Mouse (Mus musculus): Measurements from ENCODE around the gene Fuz. TPM values are rescaled to one million over a fixed set of nuclear protein-coding genes. Genes with fewer than 3 reads are reported as not detected.

The Fuz gene
- polyA plus RNA-seq, 1 experiment from 2014 or later = 24.7 TPM

DNA sequence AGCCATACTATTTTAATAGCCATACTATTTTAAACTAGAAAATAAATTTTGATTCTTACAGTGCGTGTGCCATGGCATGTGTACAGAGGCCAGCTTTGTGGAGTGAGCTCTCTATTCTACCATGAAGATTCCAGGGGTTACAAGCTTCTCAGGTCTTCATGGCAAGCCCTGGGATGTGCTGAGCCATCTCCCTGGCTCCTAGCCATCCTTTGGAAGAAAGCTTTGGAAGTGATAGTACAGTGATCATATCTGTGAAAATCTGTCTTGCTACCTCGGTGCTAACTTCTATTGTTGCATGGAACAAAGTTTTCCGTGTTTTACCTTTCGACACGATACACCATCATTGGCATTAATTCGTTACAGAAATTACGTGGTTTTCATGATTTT is 680 bp upstream of the Fuz start:
- ATAC-seq = no peak
- Histone ChIP-seq H3K36me3 (ENCODE audit: poor library complexity, severe bottlenecking) (peaks cover 26% of the 10 kb centered on the region), H3K4me1 (peaks cover 65% of the 10 kb centered on the region), H3K4me3 (peak overlapping the region; percentile 62), H3K4me2 (peak overlapping the region; percentile 78), H3K9ac (peak overlapping the region; percentile 52), H3K27ac (peak overlapping the region; percentile 95), H3K27me3 (no peaks in the 10 kb centered on the region), H3K9me3 (replicated peaks) (no peaks in the 10 kb centered on the region)
- WGBS = 14% methylated on average over 7 of the region's 7 CpGs

DNA sequence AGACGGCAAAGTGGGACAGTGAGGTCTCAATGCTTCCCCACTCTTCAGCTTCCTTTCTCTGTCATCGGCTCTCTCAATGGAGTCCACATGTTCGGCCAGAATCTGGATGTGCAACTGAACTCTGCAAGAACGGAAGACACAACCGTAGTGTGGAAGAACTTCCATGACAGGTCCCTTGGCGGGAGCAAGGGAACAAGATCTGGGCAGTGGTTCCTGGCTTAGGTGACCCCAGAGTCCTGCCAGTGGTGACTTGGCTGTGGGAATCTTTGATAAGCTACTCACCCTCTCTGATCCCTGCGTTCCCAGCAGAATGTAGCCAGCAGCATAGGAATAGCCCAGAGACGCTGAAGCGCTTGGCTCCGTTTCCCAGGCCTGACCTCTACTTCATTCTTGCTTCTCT is 620 bp downstream of the Fuz start:
- Histone ChIP-seq H3K36me3 (ENCODE audit: poor library complexity, severe bottlenecking) (peaks cover 32% of the 10 kb centered on the region), H3K27ac (peak overlapping the region; percentile 95), H3K27me3 (no peaks in the 10 kb centered on the region), H3K4me3 (peak overlapping the region; percentile 62), H3K4me1 (peaks cover 65% of the 10 kb centered on the region), H3K9ac (peak overlapping the region; percentile 78), H3K4me2 (peak overlapping the region; percentile 78), H3K9me3 (replicated peaks) (no peaks in the 10 kb centered on the region)
- 26% methylated on average over 10 of the region's 10 CpGs for WGBS
- no peak for ATAC-seq

DNA sequence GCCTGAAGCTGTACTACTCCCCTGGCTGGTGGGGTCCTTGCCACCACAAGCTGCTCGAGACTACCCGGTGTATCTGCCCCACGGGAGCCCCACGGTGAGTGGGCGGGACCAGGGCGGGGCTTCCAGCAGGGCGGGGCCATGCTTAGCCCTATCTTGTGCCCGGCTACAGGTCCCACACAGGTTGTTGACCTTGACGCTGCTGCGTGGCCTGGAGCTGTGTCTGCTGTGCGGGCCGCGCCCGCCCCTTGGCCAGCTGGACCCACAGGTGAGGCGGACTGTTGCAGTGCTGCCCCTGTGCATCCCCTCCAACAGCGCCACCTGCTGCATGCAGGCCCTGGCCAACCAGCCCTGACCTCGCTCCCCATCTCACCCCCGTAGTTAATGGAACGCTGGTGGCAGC is 2.7 kb downstream of the Fuz start:
- H3K4me2 ChIP-seq = no peak overlapping the region; the same call in 1 of the 2 replicates
- no peak for ATAC-seq
- peaks cover 53% of the 10 kb centered on the region for H3K36me3 ChIP-seq (ENCODE audit: poor library complexity, severe bottlenecking)
- 42% methylated on average over 19 of the region's 19 CpGs for WGBS
- H3K4me1 ChIP-seq = peaks cover 62% of the 10 kb centered on the region
- H3K9me3 ChIP-seq (replicated peaks) = no peaks in the 10 kb centered on the region
- no peak overlapping the region for H3K4me3 ChIP-seq
- peak overlapping the region; percentile 43; the same call in 1 of the 2 replicates for H3K9ac ChIP-seq
- no peaks in the 10 kb centered on the region for H3K27me3 ChIP-seq
- H3K27ac ChIP-seq = no peak overlapping the region

DNA sequence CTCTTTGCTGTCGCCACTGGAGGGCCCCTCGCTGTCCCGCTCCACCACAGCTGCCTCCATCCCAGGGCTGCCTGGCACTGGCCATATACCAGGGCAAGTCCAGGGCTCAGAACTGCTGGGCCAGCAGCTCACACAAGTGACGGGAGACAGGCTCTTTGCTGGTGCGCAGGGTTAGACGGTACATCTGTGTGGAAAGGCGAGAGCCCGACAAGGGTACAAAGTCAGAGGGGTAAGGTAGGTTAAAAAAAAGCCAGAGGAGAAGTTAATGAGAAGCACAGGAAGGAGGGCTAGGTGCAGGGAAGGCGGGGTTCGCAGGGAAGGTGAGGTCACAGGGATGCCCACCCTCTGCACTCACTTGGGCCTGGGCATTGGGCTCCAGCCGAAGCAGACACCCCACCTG is 4.8 kb downstream of the Fuz start:
- Histone ChIP-seq H3K4me3 (no peak overlapping the region), H3K27me3 (no peaks in the 10 kb centered on the region), H3K9me3 (replicated peaks) (no peaks in the 10 kb centered on the region), H3K27ac (peak overlapping the region; percentile 49; the same call in 1 of the 2 replicates), H3K4me1 (peaks cover 44% of the 10 kb centered on the region), H3K4me2 (peak overlapping the region; percentile 54; the same call in 1 of the 2 replicates), H3K36me3 (ENCODE audit: poor library complexity, severe bottlenecking) (peaks cover 73% of the 10 kb centered on the region), H3K9ac (no peak overlapping the region)
- 88% methylated on average over 11 of the region's 11 CpGs for WGBS
- ATAC-seq = no peak

DNA sequence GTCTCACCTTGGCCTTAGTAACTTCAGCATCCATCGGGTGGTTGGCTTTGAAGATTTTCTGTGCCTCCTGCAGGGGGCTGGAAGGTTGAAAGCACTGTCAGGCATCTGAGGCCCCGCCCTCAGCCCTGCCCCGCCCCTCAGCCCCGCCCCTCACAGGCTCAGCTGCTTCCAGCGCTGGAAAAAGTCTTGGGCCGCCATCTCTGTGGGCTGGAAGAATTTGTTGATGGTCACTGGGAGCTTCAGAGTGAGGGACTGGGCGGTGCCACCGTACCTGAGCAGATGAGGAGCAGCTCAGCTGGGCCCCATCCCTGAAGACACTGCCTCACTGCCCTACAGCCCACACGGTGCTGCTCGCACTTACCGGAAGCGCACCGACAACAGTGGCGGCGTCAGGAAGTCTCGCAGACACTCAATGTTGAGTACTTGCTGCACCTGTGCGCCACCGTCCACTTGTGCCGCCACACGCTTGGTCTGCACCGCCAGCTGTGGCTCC is 5.4 kb downstream of the Fuz start:
- H3K9ac ChIP-seq = peak overlapping the region; percentile 51
- H3K4me2 ChIP-seq = peak overlapping the region; percentile 54
- H3K4me3 ChIP-seq = peak overlapping the region; percentile 28
- peaks cover 80% of the 10 kb centered on the region for H3K36me3 ChIP-seq (ENCODE audit: poor library complexity, severe bottlenecking)
- ATAC-seq = peak; percentile 44
- no peaks in the 10 kb centered on the region for H3K9me3 ChIP-seq (replicated peaks)
- H3K4me1 ChIP-seq = peaks cover 42% of the 10 kb centered on the region
- peak overlapping the region; percentile 49 for H3K27ac ChIP-seq
- WGBS = 16% methylated on average over 21 of the region's 21 CpGs
- no peaks in the 10 kb centered on the region for H3K27me3 ChIP-seq

DNA sequence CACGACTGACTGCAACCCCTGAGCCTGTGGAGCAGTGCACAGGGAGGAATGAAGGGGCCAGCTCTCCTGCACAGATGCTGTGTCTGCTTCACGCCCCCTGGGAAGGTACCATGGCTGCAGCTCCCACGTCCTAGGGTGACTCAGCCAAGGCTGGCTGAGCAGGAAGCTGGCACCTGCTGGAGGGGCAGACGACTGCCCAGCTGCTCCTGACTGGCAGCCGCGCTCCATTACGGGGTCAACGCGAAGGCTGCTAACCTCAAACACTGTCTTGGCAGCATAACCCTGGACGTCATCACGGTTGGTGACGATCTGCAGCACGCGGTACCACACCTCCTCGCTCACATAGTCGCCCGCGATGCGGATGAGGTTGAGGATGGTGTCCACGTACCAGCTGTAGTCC is 9.6 kb downstream of the Fuz start:
- 93% methylated on average over 20 of the region's 20 CpGs for whole genome bisulfite sequencing
- Histone ChIP-seq H3K4me1 (peaks cover 15% of the 10 kb centered on the region), H3K4me3 (no peak overlapping the region)

DNA sequence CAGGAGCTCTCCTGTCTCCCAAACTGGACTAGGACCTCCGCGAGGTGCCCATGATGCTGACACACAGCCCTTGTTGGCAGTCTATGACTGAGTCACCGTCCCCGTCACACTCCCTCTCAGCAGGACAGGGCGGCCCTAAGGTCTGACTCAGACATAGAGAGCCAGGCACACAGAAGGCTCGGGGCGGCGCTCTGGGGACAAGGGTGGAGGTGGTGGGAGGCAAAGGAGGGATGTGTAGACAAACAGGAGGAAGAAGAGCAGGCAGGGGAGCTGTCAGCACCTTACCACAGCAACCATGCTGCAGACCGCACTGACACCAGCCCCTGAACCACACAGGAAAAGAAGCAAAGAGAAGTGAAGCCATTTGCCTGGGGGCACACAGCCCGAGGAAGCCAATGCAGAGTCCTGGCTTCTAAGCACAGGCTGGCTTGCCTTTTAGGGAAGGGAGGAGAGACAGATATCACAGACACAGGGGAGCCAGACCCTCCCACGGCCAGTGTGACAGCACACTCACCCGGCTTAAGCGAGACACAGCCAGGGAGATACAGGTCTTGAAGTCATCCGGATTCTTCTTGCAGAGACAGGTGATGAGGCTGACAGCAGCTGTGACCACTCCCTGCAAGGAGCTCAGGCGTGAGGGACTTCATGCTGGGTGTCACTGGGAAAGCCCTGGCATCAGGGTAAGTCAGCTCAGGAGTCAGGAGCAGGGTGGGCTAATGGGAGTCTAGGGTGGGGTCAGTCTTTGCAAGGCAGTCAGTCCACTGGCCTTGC is 13.0 kb downstream of the Fuz start:
- no peak for ATAC-seq
- H3K9me3 ChIP-seq (replicated peaks) = no peaks in the 10 kb centered on the region

More for the DNA sequence above, 9.6 kb downstream of the Fuz start:
- ATAC-seq = no peak
- Histone ChIP-seq H3K36me3 (ENCODE audit: poor library complexity, severe bottlenecking) (peaks cover 99% of the 10 kb centered on the region), H3K9ac (no peak overlapping the region), H3K27me3 (no peaks in the 10 kb centered on the region), H3K4me2 (no peak overlapping the region), H3K27ac (no peak overlapping the region), H3K9me3 (replicated peaks) (no peaks in the 10 kb centered on the region)

DNA sequence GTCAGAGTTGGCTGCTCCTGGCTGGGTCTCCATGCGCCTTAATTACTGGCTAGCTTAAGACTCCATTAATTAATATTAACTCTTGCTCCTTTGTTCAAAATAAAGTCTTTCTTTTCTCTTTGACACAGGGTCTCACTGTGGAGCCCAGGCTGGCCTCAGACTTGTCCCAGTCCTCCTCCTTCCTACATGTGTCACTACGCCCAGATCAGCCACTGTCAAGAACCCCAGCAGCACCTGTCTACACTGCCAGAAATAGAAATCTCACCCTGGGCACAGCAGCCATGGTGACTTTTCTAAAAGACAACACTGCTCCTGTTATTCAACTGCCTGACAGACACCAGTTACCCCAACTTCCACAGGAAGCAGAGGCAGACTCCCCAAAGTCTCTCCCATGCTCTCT is 18.5 kb downstream of the Fuz start:
- no peaks in the 10 kb centered on the region for H3K27me3 ChIP-seq
- peaks cover 72% of the 10 kb centered on the region for H3K36me3 ChIP-seq (ENCODE audit: poor library complexity, severe bottlenecking)
- no peak overlapping the region for H3K9ac ChIP-seq
- H3K27ac ChIP-seq = peak overlapping the region; percentile 19; the same call in 1 of the 2 replicates
- no peaks in the 10 kb centered on the region for H3K9me3 ChIP-seq (replicated peaks)
- ATAC-seq = no peak
- H3K4me1 ChIP-seq = no peaks in the 10 kb centered on the region
- no peak overlapping the region for H3K4me2 ChIP-seq
- 56% methylated on average over 2 of the region's 2 CpGs for WGBS
- no peak overlapping the region for H3K4me3 ChIP-seq

More for the DNA sequence above, 13.0 kb downstream of the Fuz start:
- Histone ChIP-seq H3K9ac (no peak overlapping the region), H3K4me2 (no peak overlapping the region), H3K36me3 (ENCODE audit: poor library complexity, severe bottlenecking) (peaks cover 100% of the 10 kb centered on the region), H3K4me1 (no peaks in the 10 kb centered on the region), H3K27me3 (no peaks in the 10 kb centered on the region), H3K27ac (no peak overlapping the region), H3K4me3 (no peak overlapping the region)
- 94% methylated on average over 15 of the region's 15 CpGs for WGBS

DNA sequence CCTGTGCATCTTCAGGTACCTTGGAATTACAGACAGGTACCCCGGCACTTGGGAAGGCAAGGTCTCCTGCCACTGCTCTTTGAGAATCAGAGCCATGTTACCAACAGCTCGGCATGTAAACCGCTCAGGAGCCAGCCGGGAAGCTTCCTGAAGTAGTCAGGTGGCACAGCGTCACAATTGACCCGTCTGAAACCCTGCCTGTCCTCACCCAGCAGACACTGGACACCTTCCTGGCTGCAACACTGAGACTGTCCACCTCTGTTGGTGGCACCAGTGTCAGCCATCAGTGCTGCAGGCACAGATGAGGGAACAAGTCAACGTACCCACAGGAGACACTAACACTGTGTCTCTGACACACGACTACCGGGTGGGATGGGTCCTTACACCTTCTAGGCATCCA is 19.4 kb downstream of the Fuz start:
- Histone ChIP-seq H3K4me2 (no peak overlapping the region), H3K36me3 (ENCODE audit: poor library complexity, severe bottlenecking) (peaks cover 67% of the 10 kb centered on the region)

DNA sequence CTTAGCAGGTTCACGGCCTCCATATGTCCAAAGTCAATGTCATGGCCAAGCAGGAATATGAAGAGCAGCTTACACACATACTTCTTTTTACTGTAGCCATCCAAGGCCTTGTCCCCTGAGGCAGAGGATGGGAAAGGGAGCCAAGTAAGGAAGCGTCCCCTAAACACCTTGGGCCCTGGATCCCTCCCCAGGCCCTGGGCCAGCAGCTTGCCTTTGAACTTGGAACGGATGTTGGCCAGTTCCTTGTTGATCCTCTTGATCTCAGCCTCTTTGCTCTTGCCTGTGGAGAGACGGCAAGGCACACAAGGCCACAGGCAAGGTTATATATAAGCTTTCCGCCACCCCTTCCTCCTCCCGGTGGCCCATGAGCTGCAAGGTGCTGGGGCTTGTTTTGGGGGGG is 20.3 kb downstream of the Fuz start:
- no peaks in the 10 kb centered on the region for H3K4me1 ChIP-seq
- WGBS = 91% methylated on average over 6 of the region's 6 CpGs
- no peaks in the 10 kb centered on the region for H3K27me3 ChIP-seq
- no peak overlapping the region for H3K27ac ChIP-seq
- H3K9ac ChIP-seq = no peak overlapping the region
- peaks cover 59% of the 10 kb centered on the region for H3K36me3 ChIP-seq (ENCODE audit: poor library complexity, severe bottlenecking)
- ATAC-seq = no peak
- no peak overlapping the region for H3K4me3 ChIP-seq
- H3K4me2 ChIP-seq = no peak overlapping the region
- no peaks in the 10 kb centered on the region for H3K9me3 ChIP-seq (replicated peaks)

More for the DNA sequence above, 19.4 kb downstream of the Fuz start:
- no peak for ATAC-seq
- no peak overlapping the region for H3K4me3 ChIP-seq
- no peak overlapping the region for H3K27ac ChIP-seq
- no peak overlapping the region for H3K9ac ChIP-seq
- no peaks in the 10 kb centered on the region for H3K9me3 ChIP-seq (replicated peaks)
- H3K27me3 ChIP-seq = no peaks in the 10 kb centered on the region
- H3K4me1 ChIP-seq = no peaks in the 10 kb centered on the region
- WGBS = 90% methylated on average over 9 of the region's 9 CpGs

DNA sequence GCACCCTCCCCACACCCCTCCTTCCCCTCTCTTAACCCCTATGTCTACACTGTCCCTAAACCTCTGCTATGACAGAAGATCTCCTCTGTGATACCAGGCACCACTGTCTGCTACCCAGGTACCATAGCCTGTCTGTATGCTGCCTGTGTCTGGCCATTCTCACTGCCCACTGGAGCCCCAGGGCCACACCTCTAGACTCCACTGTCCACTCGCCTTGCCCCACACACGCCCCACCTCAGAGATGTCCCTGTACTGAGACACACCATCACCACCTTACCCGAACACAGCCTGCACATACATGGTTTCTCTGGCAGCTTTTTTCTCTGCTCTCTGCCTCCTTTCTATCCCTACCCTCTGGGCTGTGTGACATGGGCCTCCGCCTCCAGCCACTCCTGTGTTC is 21.0 kb downstream of the Fuz start:
- Histone ChIP-seq H3K36me3 (ENCODE audit: poor library complexity, severe bottlenecking) (peaks cover 55% of the 10 kb centered on the region), H3K4me1 (no peaks in the 10 kb centered on the region)
- WGBS = 89% methylated on average over 4 of the region's 4 CpGs

DNA sequence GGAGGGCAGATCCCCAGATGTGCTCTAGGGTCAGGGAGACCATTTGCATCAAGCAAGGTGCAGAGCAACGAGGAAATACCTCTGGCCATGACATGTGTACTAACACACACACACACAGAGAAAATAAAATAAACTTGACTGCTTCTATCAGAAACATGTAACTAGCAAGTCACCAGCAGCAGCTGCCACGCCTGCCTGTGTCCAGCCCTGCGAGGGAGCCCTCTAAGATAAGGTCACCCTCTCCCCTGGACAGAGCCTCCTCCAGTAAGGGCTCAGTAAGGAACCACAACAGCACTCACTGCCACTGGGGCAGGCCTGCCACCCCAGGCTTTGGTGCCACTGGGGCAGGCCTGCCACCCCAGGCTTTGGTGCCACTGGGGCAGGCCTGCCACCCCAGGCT is 22.3 kb downstream of the Fuz start:
- no peak for ATAC-seq
- Histone ChIP-seq H3K4me1 (no peaks in the 10 kb centered on the region), H3K9me3 (replicated peaks) (no peaks in the 10 kb centered on the region), H3K27me3 (no peaks in the 10 kb centered on the region), H3K27ac (no peak overlapping the region), H3K36me3 (ENCODE audit: poor library complexity, severe bottlenecking) (peaks cover 55% of the 10 kb centered on the region), H3K9ac (no peak overlapping the region), H3K4me2 (no peak overlapping the region), H3K4me3 (no peak overlapping the region)
- WGBS = 86% methylated on average over 3 of the region's 3 CpGs

More for the DNA sequence above, 21.0 kb downstream of the Fuz start:
- H3K4me3 ChIP-seq = no peak overlapping the region
- no peak overlapping the region for H3K4me2 ChIP-seq
- ATAC-seq = no peak
- no peaks in the 10 kb centered on the region for H3K9me3 ChIP-seq (replicated peaks)
- H3K9ac ChIP-seq = no peak overlapping the region
- no peak overlapping the region for H3K27ac ChIP-seq
- no peaks in the 10 kb centered on the region for H3K27me3 ChIP-seq

All from forebrain, embryonic 13.5 days (tissue).